Mouse (Mus musculus) testis, adult 2 months (tissue): ENCODE data around the gene Ttc28. TPM values are rescaled to one million over a fixed set of nuclear protein-coding genes. Genes with fewer than 3 reads are reported as not detected.

Experiments
- H3K27ac ChIP-seq: fragments of 200-500 bp; 2 replicates; pipeline ENCODE4 v1.5.1; 2012; ENCODE audit warnings: low read depth, low read length; ENCODE audit not compliant: control insufficient read depth, insufficient read depth
- H3K27me3 ChIP-seq: fragments of 200-500 bp; 2 replicates; pipeline ENCODE4 v1.6.1; 2012; ENCODE audit warnings: mild to moderate bottlenecking, low read length, moderate library complexity; ENCODE audit not compliant: control insufficient read depth, insufficient read depth
- H3K36me3 ChIP-seq: fragments of 200-500 bp; 2 replicates; pipeline ENCODE4 v1.6.1; 2012; ENCODE audit warnings: mild to moderate bottlenecking, low read length; ENCODE audit not compliant: control insufficient read depth, insufficient read depth
- H3K4me1 ChIP-seq: fragments of 200-500 bp; 2 replicates; pipeline ENCODE4 v1.6.1; 2012; ENCODE audit warnings: low read length; ENCODE audit not compliant: control insufficient read depth, insufficient read depth
- H3K4me3 ChIP-seq: fragments of 200-500 bp; 2 replicates; pipeline ENCODE4 v1.5.1; 2012; ENCODE audit warnings: low read depth, mild to moderate bottlenecking, low read length, moderate library complexity, mixed read lengths; ENCODE audit not compliant: control insufficient read depth
- CTCF ChIP-seq: fragments of 200-500 bp; IDR thresholded peaks from 2 replicates; pipeline ENCODE4 v1.5.1; 2012; ENCODE audit warnings: low read depth, mild to moderate bottlenecking, inconsistent platforms, low read length, moderate library complexity; ENCODE audit not compliant: control insufficient read depth, insufficient read depth, insufficient replicate concordance
- POLR2A ChIP-seq: fragments of 200-500 bp; IDR thresholded peaks from 2 replicates; pipeline ENCODE4 v1.6.1; 2012; ENCODE audit warnings: low read depth, mild to moderate bottlenecking, inconsistent platforms, low read length, moderate library complexity; ENCODE audit not compliant: control insufficient read depth
- polyA plus RNA-seq: library from polyadenylated mRNA; depleted of rRNA; stranded (reverse); fragments of >200 nt; gene quantifications from 2 replicates; pipeline ENCODE4 v1.2.3, GENCODE M21; 2012

Gene Ttc28
- polyA plus RNA-seq, 1 experiment, result 4.6 TPM

- no peak overlapping the region for H3K4me3 ChIP-seq
- H3K36me3 ChIP-seq, result no peaks in the 10 kb centered on the region
- TF ChIP-seq CTCF (no peak), POLR2A (no peak)
- no peak overlapping the region for H3K27ac ChIP-seq
- H3K4me1 ChIP-seq, result no peaks in the 10 kb centered on the region; the same call in 1 of the 2 replicates
- no peaks in the 10 kb centered on the region for H3K27me3 ChIP-seq
These were observed 272.5 kb downstream of the Ttc28 start for GRCm38 (mm10) chr5:111151882-111152759.

- H3K27me3 ChIP-seq, result no peaks in the 10 kb centered on the region
- no peak overlapping the region for H3K4me3 ChIP-seq
- no peak overlapping the region for H3K27ac ChIP-seq
- no peaks in the 10 kb centered on the region; the same call in 1 of the 2 replicates for H3K4me1 ChIP-seq
- no peaks in the 10 kb centered on the region for H3K36me3 ChIP-seq
- TF ChIP-seq POLR2A, result no peak
- no peak for TF ChIP-seq CTCF
These were observed 275.0 kb downstream of the Ttc28 start for GRCm38 (mm10) chr5:111154586-111154985.

GRCm38 (mm10) chr5:111155271-111155670, 275.7 kb downstream of the Ttc28 start:
- TF ChIP-seq CTCF (no peak), POLR2A (no peak)
- peaks cover 4% of the 10 kb centered on the region for H3K4me1 ChIP-seq
- H3K4me3 ChIP-seq, result no peak overlapping the region
- no peaks in the 10 kb centered on the region for H3K27me3 ChIP-seq
- no peak overlapping the region for H3K27ac ChIP-seq
- no peaks in the 10 kb centered on the region for H3K36me3 ChIP-seq

GRCm38 (mm10) chr5:111155928-111156327, 276.3 kb downstream of the Ttc28 start:
- H3K4me1 ChIP-seq, result peaks cover 4% of the 10 kb centered on the region
- no peak overlapping the region for H3K27ac ChIP-seq
- H3K4me3 ChIP-seq, result no peak overlapping the region
- no peaks in the 10 kb centered on the region for H3K27me3 ChIP-seq
- H3K36me3 ChIP-seq, result no peaks in the 10 kb centered on the region
- TF ChIP-seq CTCF (no peak), POLR2A (no peak)

GRCm38 (mm10) chr5:111158266-111158665, 278.7 kb downstream of the Ttc28 start:
- peaks cover 6% of the 10 kb centered on the region for H3K4me1 ChIP-seq
- no peak overlapping the region for H3K4me3 ChIP-seq
- TF ChIP-seq CTCF (no peak), POLR2A (no peak)
- H3K27me3 ChIP-seq, result no peaks in the 10 kb centered on the region
- H3K36me3 ChIP-seq, result no peaks in the 10 kb centered on the region
- no peak overlapping the region for H3K27ac ChIP-seq

- Histone ChIP-seq H3K27ac (no peak overlapping the region), H3K36me3 (no peaks in the 10 kb centered on the region), H3K27me3 (no peaks in the 10 kb centered on the region), H3K4me3 (peak overlapping the region; percentile 0), H3K4me1 (peaks cover 6% of the 10 kb centered on the region)
- TF ChIP-seq CTCF (no peak), POLR2A (no peak)
These were observed 280.2 kb downstream of the Ttc28 start for GRCm38 (mm10) chr5:111159628-111160321.

- H3K36me3 ChIP-seq, result no peaks in the 10 kb centered on the region
- TF ChIP-seq CTCF, result no peak
- no peak for TF ChIP-seq POLR2A
- peaks cover 6% of the 10 kb centered on the region for H3K4me1 ChIP-seq
These were observed 281.7 kb downstream of the Ttc28 start for GRCm38 (mm10) chr5:111161146-111161930.

More at GRCm38 (mm10) chr5:111161146-111161930, 281.7 kb downstream of the Ttc28 start:
- Histone ChIP-seq H3K4me3 (no peak overlapping the region), H3K27ac (no peak overlapping the region), H3K27me3 (no peaks in the 10 kb centered on the region)
